Mouse (Mus musculus) common myeloid progenitor, adult 5-6 weeks (primary cell): ENCODE results near the gene Abl1. TPM values are rescaled to one million over a fixed set of nuclear protein-coding genes. Genes with fewer than 3 reads are reported as not detected.
"Not testable (repeated sequence)": the region's sequence is repeated elsewhere in the genome, so short reads cannot be mapped to it uniquely, and the experiment has no call there.

ENCODE experiments used
- ATAC-seq: replicated peaks from 2 replicates; pipeline ENCODE4 v1.8.0; 2016; ENCODE audit warnings: low read depth, mild to moderate bottlenecking, moderate TSS enrichment, inconsistent platforms; ENCODE audit not compliant: poor library complexity, severe bottlenecking
- total RNA-seq: library from RNA; stranded (forward); fragments of 200-1000, 187-1606 nt; gene quantifications from 2 replicates; pipeline ENCODE4 v1.2.3, GENCODE M21; 2017

The Abl1 gene
- 30.9 and 32.4 TPM in 2 replicates for total RNA-seq

- peak; percentile 98 for ATAC-seq
These were observed at the start of gene Abl1 for GRCm38 (mm10) chr2:31688074-31688925. Abl1 (plus strand) TSS chr2:31688376.

DNA sequence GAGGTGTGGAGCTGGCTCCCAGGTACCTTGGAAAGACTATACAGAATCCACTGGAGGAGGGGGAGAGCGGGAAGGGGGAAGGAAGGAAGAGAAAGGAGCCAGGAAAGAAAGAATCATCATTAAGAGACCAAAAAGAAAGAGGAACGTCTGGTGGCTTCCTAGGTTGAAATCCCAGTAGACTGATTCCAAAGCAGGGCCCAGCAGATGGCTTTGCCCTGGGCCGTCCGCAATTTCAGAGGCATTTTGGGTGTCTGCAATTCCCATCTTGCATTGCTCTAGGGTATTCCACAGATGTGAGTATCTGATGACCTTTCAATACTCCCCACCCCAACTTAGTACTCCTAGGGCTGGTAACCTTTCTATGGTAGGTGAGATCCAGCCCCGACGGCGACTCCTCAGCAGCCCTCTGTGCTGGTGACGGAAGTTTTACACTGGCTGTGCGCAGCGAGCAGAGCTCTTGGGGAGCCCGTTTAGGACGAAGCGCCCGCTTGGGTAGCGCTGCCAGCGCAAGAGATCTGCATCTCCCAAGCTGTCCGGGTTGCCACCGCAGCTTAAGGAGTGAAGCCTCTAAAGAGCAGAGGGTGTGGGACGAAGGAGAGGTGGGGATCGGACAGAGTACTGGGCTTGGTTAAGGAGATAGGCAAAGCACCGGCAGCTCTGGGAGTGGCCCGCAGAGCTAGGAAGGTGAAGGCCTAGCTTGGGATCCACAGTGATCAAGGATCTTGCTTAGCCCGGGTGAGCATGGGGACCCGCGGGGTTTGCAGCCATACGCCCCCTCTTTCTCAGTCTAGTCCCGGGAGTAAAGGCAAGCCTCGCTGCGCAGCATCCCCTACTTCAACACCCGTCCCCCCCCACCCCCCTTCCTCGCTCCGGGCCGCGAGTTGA is 49.4 kb upstream of the Abl1 start:
- ATAC-seq: 0 out of 2 replicates have a peak, but pooled peaks have one; percentile 16

GRCm38 (mm10) chr2:31639466-31639760 is 48.8 kb upstream of the Abl1 start:
- no peak for ATAC-seq

DNA sequence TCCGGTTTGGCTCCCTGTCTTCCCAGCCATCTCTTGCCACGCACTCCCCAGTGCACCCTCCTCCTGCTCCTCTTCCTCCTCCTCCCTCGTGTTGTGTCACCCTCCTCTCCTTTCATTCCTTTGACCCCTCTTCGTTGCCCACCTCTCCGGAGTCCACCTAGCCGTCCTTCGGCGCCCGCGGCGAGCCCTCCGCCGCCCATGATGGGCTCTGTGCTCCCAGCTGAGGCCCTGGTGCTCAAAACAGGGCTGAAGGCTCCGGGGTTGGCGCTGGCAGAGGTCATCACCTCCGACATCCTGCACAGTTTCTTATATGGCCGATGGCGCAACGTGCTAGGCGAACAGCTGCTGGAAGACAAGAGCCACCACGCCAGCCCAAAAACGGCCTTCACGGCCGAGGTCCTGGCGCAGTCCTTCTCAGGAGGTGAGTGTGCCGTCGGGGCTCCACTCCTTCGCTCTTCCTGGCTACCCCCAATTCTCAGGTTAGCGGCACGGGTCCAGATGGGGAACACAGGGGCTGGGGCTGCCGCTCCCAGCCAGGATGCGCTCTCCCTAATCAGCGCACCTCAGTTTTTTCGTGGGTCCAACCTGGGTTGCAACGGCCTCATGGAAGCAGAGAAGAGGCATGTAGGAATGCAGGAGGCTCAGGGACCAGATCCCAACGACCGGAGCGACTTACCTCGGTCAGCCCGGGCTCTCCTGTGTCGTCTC is 48.1 kb upstream of the Abl1 start, which contains the start of gene Prdm12:
TSS of gene Prdm12 (plus strand) at position 137 of the 708 bp plus-strand sequence.
- ATAC-seq: no peak

DNA sequence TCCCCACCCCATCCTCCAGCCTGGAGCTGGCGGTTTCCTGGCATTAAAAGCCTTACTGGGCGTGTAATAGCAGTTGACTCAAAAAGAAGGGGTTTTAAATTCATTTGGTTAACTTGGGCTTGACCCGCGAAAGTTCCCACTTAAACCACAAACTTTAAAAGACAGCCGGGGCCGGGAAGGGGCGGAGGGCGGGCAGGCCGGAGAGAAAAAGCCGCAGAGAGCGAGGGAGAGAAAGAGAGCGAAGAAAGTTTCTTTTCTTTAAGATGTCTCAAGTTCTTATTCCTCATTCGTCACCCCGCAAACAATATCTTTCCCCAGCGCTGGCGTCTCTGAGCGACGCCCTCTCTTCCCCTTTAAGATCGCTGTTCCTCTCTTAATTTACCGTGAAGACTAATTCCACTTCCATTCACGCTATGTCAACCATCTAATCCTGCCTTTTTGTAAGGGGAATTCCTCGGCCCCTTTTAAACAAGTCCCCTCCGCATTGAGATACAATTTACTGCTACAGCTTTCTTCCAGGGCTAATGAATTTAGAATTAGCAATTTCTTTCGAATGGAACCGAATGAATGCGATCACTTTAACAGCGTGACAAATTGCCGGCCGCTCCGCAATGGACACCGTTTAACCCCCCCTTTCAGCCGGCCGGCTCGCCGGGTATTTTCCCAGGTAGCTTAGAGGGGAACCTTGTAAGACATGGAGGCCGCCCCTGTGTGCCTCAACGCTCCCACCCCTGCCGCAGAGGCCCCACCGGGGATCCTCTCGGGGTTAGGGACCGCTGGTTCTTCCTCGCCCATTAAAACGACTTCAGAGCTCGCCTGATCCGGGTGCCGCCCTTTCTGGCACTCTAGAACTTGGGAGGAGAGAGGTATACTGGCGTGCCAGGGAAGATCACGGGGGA is 47.3 kb upstream of the Abl1 start:
- ATAC-seq: no peak

GRCm38 (mm10) chr2:31641508-31641830 is 46.7 kb upstream of the Abl1 start:
- no peak for ATAC-seq

- ATAC-seq: no peak
These were observed 46.2 kb upstream of the Abl1 start for GRCm38 (mm10) chr2:31641929-31642328.

DNA sequence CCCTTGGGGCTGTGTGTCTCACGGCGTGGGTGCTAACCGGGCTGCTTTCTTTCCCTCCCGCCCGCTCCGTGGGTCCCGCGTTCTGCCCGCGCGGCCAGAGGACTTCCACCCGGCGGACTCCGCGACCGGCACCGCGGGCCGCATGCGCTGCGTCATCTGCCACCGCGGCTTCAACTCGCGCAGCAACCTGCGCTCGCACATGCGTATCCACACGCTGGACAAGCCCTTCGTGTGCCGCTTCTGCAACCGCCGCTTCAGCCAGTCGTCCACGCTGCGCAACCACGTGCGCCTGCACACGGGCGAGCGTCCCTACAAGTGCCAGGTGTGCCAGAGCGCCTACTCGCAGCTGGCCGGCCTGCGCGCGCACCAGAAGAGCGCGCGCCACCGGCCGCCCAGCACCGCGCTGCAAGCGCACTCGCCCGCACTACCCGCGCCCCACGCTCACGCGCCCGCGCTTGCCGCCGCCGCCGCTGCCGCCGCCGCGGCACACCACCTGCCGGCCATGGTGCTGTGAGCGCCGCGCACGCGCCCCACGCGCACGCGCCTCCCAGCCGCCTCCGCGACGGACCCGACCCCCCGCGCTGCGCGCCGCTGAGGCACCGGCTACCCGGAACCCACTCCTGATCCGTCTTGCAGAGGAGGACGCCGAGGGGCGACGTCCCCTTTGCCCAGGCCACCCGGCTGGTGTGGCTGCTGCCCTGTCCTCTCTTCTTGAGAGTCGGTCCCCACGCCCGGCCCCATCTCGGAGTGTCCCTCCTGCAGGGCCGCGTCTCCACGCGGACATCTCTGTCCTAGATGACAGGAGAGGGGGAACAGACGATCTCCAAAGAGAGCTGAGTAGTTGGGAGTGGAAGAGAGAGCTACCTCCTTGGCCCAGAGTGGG is 34.0 kb upstream of the Abl1 start:
- ATAC-seq: no peak

GRCm38 (mm10) chr2:31654854-31655559 is 33.2 kb upstream of the Abl1 start:
- 0 out of 2 replicates have a peak, but pooled peaks have one; percentile 34 for ATAC-seq

- ATAC-seq: no peak
These were observed 31.8 kb upstream of the Abl1 start for GRCm38 (mm10) chr2:31656374-31656773.

- no peak for ATAC-seq
These were observed 25.0 kb upstream of the Abl1 start for GRCm38 (mm10) chr2:31662939-31663803.

- no peak for ATAC-seq
These were observed 24.4 kb upstream of the Abl1 start for GRCm38 (mm10) chr2:31663804-31664180.

DNA sequence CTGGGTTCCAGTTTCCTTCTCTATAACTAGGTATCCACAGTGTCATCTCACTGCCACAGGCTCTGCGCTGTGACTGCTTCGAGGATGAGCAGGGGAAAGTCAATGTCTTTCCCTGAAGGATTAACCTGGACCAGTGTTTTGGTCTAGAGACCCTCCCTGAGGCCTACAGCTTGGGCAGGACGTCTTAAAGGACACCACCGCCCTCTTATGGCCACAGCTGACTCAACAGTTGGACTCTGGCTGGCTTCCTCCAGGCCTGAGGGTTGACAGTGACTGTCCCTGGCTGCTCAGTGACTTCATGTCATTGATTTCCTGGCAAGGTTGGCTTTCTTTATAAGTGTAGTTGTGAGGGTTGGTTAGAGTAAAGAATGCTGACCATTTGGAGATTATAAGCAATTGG is 20.8 kb upstream of the Abl1 start:
- ATAC-seq: no peak; the same call in 1 of the 2 replicates

DNA sequence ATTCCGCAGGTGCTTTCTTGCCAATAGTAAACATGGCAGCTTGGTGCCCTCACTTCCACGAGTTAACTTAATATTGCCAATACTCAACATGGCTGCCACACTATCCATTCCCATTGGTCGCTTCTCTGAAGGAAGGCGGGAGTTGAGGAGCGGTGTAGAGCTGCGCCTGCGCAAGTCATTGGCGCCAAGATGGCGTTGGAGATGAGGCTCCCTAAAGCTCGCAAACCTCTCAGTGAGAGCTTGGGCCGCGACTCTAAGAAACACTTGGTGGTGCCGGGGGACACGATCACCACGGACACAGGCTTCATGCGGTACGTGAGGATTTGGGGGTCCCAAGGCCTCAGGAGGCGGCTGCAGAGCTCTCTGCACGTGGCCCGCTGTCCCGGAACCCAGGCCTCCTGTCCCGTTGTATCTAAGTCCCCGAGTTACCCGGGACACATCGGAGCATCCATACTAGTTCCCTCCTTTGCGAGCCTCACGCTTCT is 17.6 kb upstream of the Abl1 start, which contains the start of gene Exosc2:
TSS of gene Exosc2 (plus strand) at position 165 of the 485 bp plus-strand sequence.
- ATAC-seq: peak; percentile 97

DNA sequence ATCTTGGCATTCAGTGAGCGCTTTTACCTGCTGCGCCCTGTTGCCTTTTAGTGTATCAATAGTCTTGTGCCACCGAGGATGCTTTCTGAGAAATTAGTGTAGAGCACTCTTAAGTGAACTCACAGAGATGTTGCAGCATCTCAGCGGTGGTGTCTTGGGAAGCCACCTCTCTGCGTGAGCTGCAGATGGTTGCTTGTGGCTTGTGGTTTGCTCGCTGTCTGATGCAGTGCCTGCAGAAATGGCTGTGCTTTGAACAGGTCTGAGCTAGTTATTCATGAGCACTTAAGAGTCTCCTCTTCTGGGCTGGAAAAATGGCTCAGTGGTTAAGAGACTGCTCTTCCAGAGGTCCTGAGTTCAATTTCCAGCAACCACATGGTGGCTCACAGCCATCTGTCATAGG is 9.5 kb upstream of the Abl1 start:
- ATAC-seq: no peak; the same call in 1 of the 2 replicates

- ATAC-seq: not testable (repeated sequence)
These were observed 7.0 kb upstream of the Abl1 start for GRCm38 (mm10) chr2:31681051-31681707.
